Mouse (Mus musculus) kidney, adult 2 months (tissue): ENCODE measurements at regions not wholly inside any gene's neighbourhood (a gene's known extent, or its start where the extent isn't known, plus 50 kb on each side); places are given as distances from the start of the nearest gene placed in this dataset.

Source experiments
- DNase-seq: peaks from one replicate; pipeline ENCODE4 v3.0.0; 2021
- H3K27ac ChIP-seq: fragments of 200-500 bp; 2 replicates; pipeline ENCODE4 v1.5.1; 2012; ENCODE audit warnings: low read depth, low read length, control low read depth, inconsistent platforms; ENCODE audit not compliant: insufficient read depth
- H3K27me3 ChIP-seq: fragments of 200-500 bp; replicated peaks from 2 replicates; pipeline ENCODE4 v1.6.1; 2012; ENCODE audit warnings: mild to moderate bottlenecking, moderate library complexity, low read length, inconsistent platforms; ENCODE audit not compliant: control insufficient read depth, insufficient read depth
- H3K36me3 ChIP-seq: fragments of 200-500 bp; 2 replicates; pipeline ENCODE4 v1.6.1; 2012; ENCODE audit warnings: mild to moderate bottlenecking, moderate library complexity, low read length, inconsistent platforms; ENCODE audit not compliant: control insufficient read depth, insufficient read depth
- H3K4me1 ChIP-seq: fragments of 200-500 bp; 2 replicates; pipeline ENCODE4 v1.6.1; 2011; ENCODE audit warnings: low read length; ENCODE audit not compliant: control insufficient read depth, insufficient read depth
- H3K4me3 ChIP-seq: fragments of 200-500 bp; 2 replicates; pipeline ENCODE4 v1.5.1; 2011; ENCODE audit warnings: mild to moderate bottlenecking, low read depth, low read length, control low read depth; ENCODE audit not compliant: insufficient read depth
- CTCF ChIP-seq: fragments of 200-500 bp; conservative IDR thresholded peaks from 2 replicates; pipeline ENCODE4 v1.5.1; 2011; ENCODE audit warnings: low read depth, mild to moderate bottlenecking, control low read depth, low read length, moderate library complexity, mixed read lengths; ENCODE audit not compliant: insufficient read depth, insufficient read length
- POLR2A ChIP-seq: fragments of 200-500 bp; IDR thresholded peaks from one replicate; pipeline ENCODE4 v1.6.1; 2011; ENCODE audit warnings: low read depth, low read length, control low read depth
- WGBS: fragments of 180-500 bp; shearing (Covaris S2); methylation state at CpG from one replicate; pipeline ENCODE4 v1.1.7; 2018; 5-methylcytosine and 5-hydroxymethylcytosine counted together

DNA sequence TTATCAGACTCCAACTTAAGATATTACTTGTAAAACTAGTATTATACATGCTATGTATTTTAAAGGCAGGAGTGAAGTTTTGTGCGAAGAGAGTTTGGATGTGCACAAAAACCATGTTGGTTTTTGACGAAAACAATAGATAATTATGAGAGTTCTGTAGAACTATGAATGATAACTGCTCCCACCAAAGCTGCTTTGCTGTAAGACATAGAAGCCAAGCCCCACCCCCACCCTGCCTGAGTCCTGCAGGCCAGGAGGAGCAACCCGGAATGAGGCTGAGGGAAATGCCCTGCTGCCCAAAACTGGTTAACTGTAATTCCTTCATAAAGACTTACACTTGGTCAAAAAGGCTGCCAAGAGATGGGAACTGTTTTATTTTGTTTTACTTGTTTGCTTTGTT is 175.8 kb downstream of the Efnb2 start:
- no peak for DNase-seq
- no peak overlapping the region for H3K27ac ChIP-seq
- TF ChIP-seq CTCF (no peak), POLR2A (no peak)
- H3K4me3 ChIP-seq = no peak overlapping the region
- WGBS = 79% methylated on average over 3 of the region's 3 CpGs
- H3K4me1 ChIP-seq = 0 out of 2 replicates have a peak, but pooled peaks cover 3% of the 10 kb centered on the region
- H3K36me3 ChIP-seq = no peaks in the 10 kb centered on the region
- no peaks in the 10 kb centered on the region for H3K27me3 ChIP-seq

DNA sequence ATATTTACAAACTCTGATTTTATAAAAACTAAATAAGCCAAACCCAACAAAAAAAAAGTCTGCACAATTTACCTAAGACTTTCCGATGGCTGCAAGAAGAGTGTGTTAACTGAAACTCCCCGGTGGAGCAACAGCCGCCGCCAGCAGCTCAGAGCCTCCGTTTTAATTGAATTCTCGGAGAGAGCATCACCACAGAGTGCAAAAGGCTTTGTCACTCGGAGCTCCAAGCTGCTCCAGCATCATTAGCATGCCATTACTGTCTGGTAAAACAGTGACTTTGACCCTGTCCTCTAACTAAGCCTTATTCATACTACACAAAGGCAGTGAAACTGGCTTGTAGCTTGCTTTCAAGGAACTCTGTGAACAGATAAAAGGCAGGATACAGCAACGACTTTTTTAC is 176.5 kb downstream of the Efnb2 start:
- Histone ChIP-seq H3K4me1 (0 out of 2 replicates have a peak, but pooled peaks cover 3% of the 10 kb centered on the region), H3K27me3 (no peaks in the 10 kb centered on the region), H3K36me3 (no peaks in the 10 kb centered on the region), H3K4me3 (no peak overlapping the region), H3K27ac (no peak overlapping the region)
- 56% methylated on average over 8 of the region's 8 CpGs for WGBS
- no peak for DNase-seq
- TF ChIP-seq POLR2A (no peak), CTCF (no peak)

DNA sequence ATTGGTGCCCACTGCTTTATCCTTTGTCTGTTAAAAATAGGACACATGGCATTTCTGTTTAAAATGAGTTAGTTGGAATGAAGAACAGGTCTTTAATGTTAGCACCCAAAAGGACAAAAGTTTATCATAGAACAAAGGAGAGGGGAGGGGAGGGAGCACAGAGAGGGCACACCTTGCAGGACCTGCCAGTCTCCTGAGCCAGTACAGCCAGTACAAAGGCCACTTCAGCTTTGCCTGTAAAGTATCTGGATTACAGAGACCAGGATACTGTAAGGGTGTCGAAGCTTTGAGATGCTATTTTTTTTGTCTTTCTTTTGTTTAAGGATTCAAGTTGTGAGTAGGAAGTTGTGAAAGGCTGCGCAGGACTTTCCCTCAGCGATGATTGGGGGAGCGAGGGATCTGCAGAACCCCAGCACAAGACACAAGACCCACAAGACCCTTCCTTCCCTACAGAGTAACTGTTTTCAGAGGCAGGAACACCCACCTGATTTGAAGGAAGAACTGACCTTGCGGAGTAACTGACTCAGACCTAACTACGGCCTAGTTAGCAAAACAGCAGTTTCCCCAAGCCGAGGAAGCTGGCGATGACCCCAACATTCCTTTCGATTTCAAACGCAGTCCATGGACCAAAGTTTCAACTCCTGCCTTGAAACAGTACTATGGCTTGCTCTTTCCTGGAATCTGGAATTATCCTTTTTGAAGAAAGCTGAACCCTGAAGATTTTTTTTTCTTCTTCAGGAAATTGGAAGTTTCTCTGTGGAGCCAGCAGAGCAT is 178.1 kb downstream of the Efnb2 start:
- no peak for TF ChIP-seq CTCF
- no peak for TF ChIP-seq POLR2A
- Histone ChIP-seq H3K36me3 (no peaks in the 10 kb centered on the region), H3K27ac (no peak overlapping the region), H3K4me1 (0 out of 2 replicates have a peak, but pooled peaks cover 3% of the 10 kb centered on the region), H3K4me3 (no peak overlapping the region), H3K27me3 (no peaks in the 10 kb centered on the region)
- peak; percentile 23 for DNase-seq
- 59% methylated on average over 10 of the region's 10 CpGs for WGBS

DNA sequence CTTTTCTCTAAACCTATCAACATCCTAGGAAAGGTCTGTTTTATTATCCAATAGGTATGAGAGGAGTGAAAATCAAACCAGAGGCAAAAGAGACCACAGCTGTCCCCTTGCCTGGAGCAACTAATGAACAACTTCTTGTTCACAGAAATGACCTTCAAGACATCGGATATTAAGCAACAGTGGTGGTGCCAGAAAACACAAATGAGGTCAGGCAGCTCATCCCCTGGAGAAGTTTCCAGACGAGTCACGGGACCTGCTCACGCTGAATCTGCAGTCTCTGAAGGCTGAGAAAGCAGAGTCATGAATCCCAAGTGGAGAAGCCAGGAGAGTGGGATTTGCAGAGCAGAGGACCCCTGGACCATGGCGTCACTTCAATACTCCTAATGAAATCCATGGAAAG is 183.6 kb downstream of the Efnb2 start:
- Histone ChIP-seq H3K4me3 (no peak overlapping the region), H3K36me3 (no peaks in the 10 kb centered on the region), H3K27me3 (no peaks in the 10 kb centered on the region), H3K27ac (no peak overlapping the region), H3K4me1 (no peaks in the 10 kb centered on the region)
- WGBS = 50% methylated on average over 5 of the region's 5 CpGs
- DNase-seq = peak; percentile 71
- TF ChIP-seq CTCF (no peak), POLR2A (no peak)

DNA sequence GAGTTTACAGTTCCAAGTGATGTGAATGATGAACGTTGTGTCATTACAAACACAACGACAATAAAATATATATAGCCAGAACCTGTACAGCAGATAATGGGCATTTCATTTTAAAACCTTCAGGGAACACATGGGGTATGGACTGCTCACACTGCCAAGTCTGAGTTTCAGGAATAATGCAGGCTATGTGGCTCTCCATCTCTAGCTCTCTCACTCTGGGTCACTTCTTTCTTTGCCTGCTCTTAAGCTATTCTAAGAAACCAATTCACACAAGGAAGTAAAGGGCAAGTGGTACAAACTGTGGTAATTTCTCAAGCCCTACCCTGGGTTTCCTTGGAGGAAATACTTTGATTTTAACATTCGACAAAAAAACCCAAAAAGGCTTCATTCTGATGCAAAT is 192.5 kb downstream of the Efnb2 start:
- no peaks in the 10 kb centered on the region for H3K36me3 ChIP-seq
- TF ChIP-seq POLR2A (no peak), CTCF (no peak)
- no peaks in the 10 kb centered on the region for H3K4me1 ChIP-seq
- no peak overlapping the region for H3K4me3 ChIP-seq
- WGBS = 68% methylated on average over 3 of the region's 3 CpGs
- DNase-seq = no peak
- no peak overlapping the region for H3K27ac ChIP-seq
- no peaks in the 10 kb centered on the region for H3K27me3 ChIP-seq

DNA sequence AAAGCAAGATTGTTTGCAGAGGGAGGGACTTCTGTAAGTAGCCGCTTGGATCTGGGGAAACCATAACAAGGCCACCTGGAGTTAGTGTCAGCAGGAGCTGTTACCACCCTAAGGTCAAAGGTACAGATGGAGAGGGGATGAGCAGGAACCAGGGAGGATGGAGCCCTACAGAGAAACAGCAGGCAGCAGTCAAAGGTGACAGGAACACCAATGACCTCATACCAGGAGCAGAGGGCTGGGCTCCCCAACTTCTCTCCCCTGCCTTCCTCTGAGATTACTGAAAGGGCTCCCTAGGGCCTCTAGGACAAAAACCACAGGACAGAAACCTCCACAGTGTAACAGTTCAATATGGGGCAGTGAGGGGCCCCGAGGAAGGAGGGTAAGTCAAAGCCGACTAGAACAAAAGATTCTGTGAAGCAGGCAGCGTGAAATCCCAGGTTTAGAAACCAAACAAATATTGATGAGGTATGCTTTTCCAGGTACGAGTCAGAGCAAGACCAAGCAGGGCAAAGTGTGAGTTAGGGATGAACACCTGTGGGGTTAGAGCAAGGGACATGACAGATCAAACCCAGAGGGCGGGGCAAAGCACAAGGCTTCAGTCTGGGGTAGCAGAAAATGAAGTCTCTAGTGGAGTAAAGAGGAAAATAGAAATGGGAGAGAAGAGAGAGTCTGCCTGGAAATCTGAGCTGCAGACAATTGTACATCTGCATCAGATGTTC is 194.4 kb downstream of the Efnb2 start:
- no peak for TF ChIP-seq CTCF
- TF ChIP-seq POLR2A = no peak
- Histone ChIP-seq H3K4me3 (no peak overlapping the region), H3K36me3 (no peaks in the 10 kb centered on the region), H3K27me3 (no peaks in the 10 kb centered on the region), H3K27ac (no peak overlapping the region), H3K4me1 (no peaks in the 10 kb centered on the region)
- no peak for DNase-seq
- 45% methylated on average over 6 of the region's 6 CpGs for WGBS

DNA sequence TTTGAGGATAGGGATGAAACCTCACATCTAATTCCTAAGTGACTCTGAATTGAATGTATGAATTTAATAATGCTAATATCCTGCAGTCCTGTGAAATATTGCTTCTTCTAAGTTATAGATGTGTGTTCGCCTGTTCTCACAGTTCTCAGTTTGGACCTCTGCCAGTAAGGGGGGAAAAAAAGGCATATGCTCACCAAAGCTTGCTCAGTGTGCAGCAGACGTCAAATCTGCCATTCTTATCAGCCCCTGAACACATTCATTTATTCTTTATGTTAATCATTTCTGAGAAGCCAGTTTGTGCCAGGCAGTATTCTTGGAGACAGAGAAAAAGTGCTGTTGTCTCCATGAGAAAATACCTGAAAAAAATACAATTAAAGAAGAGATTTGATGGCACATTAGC is 198.6 kb downstream of the Efnb2 start:
- Histone ChIP-seq H3K4me3 (no peak overlapping the region), H3K27ac (no peak overlapping the region), H3K4me1 (no peaks in the 10 kb centered on the region), H3K27me3 (no peaks in the 10 kb centered on the region), H3K36me3 (no peaks in the 10 kb centered on the region)
- DNase-seq = no peak
- 62% methylated on average over 2 of the region's 2 CpGs for WGBS
- TF ChIP-seq CTCF (no peak), POLR2A (no peak)

DNA sequence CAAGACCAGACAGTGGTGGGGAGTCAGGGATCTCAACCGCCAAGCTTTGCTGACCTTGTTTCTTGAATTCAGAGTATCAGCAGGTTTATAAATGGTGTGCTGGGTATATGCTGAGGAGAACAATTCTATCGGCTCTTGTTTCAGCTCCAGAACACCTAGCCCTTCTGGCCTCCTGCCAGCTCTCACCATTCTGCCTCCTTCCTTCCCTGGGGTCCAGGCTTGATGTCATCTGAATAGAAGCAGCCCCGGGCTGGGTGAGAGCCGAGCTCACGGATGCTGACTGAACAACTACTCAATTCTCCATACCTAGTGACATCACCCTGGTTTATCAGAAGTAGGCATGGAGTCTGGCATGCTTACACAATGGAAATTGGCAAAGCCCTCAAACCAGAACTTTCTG is 203.5 kb downstream of the Efnb2 start:
- WGBS = 83% methylated on average over 5 of the region's 5 CpGs
- no peak overlapping the region for H3K4me3 ChIP-seq
- no peak overlapping the region for H3K27ac ChIP-seq
- TF ChIP-seq CTCF (no peak), POLR2A (no peak)
- no peaks in the 10 kb centered on the region for H3K27me3 ChIP-seq
- no peaks in the 10 kb centered on the region for H3K36me3 ChIP-seq
- H3K4me1 ChIP-seq = no peaks in the 10 kb centered on the region
- no peak for DNase-seq
